ENCODE assay signal across 8 mouse cellular contexts in the genomic region with DNA sequence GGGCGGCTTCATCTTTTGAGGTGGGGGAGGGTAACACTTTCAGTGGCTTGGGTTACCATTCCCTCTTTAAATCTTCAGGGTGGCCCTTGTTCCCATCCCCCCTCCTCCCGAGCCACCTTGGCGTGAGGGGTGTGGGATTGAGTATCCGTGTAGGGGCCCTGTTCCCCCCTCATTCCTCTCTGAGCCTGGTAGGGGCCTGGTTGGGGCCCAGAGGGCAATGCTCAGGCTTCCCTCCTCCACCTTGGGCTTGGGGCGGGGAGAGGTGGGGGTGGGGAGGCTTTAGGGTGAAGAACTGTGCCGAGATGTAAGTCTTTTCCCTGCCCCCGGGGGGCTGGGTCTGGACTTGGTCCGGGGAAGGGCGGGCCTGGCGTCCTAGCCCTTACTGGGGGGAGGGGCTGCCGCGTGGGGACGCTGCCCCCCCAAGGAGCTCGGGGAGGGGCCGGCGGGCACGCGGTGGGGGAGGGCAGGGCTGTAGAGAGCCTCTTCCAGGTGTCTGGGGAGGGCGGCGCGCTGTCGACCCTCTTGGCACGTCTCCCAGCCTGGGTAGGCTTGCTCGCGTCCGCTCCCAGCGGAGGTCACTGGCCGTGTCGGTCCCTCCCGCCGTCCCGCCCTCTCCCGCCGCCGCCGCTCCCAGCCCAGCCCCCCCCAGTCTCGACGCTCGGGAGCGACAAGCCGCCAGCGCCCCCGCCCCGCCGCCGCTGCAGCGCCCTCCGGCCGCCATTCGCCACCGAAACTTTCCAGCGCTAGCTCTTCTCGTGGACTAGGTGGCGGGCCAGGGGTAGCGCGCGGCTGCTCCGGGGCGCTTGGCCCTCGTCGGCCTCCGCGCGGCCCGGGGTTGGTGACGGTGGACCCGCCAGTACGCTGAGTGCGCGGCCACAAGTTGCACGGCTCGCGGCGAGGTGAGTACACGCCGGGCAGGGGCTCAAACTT. TPM values are rescaled to one million over a fixed set of nuclear protein-coding genes. Genes with fewer than 3 reads are reported as not detected.
A peak's percentile ranks its signal among the peaks of the same experiment; 100 is the strongest.
DNase-seq lines count a peak whose midpoint lies in the region; ATAC-seq and TF ChIP-seq lines count a peak whose summit lies in the region.

Tbl1x (plus strand) TSS at position 643 of the 930 bp plus-strand sequence.

- H3K27me3 ChIP-seq in embryonic facial prominence, embryonic 10.5 days (replicated peaks; ENCODE audit: low read depth, poor library complexity, severe bottlenecking) = no peaks in the 10 kb centered on the region
- H3K27me3 ChIP-seq in kidney, adult 2 months (replicated peaks; ENCODE audit: control insufficient read depth, insufficient read depth, low read length) = no peaks in the 10 kb centered on the region
- H3K27me3 ChIP-seq in limb, embryonic 15.5 days = no peaks in the 10 kb centered on the region
- H3K27me3 ChIP-seq in midbrain, postnatal 0 days (ENCODE audit: insufficient read depth, low read length) = no peaks in the 10 kb centered on the region

- H3K4me1 ChIP-seq in embryonic facial prominence, embryonic 10.5 days = peaks cover 5% of the 10 kb centered on the region; the same call in 1 of the 2 replicates
- H3K4me1 ChIP-seq in kidney, adult 2 months (ENCODE audit: control insufficient read depth, insufficient read depth, low read length) = no peaks in the 10 kb centered on the region; the same call in 1 of the 2 replicates
- H3K4me1 ChIP-seq in limb, embryonic 15.5 days = peaks cover 13% of the 10 kb centered on the region
- no peaks in the 10 kb centered on the region for H3K4me1 ChIP-seq in midbrain, postnatal 0 days (ENCODE audit: insufficient read depth, low read length)

- no peak for TF ChIP-seq CTCF in kidney, adult 2 months (conservative IDR thresholded peaks at IDR 0.05; ENCODE audit: insufficient read depth, insufficient read length, low read depth, low read length)
- peak; percentile 26 for TF ChIP-seq CTCF in midbrain, postnatal 0 days (IDR thresholded peaks at IDR 0.05)

- peak within 1 kb of the TSS; percentile 50 for H3K4me2 ChIP-seq in limb, embryonic 15.5 days
- H3K4me2 ChIP-seq in midbrain, postnatal 0 days (ENCODE audit: low read depth, low read length, poor library complexity, severe bottlenecking) = peak within 1 kb of the TSS; percentile 62

- H3K4me3 ChIP-seq in embryonic facial prominence, embryonic 10.5 days = peak within 1 kb of the TSS; percentile 71
- H3K4me3 ChIP-seq in kidney, adult 2 months (ENCODE audit: insufficient read depth, low read depth, low read length) = peak within 1 kb of the TSS; percentile 94
- H3K4me3 ChIP-seq in limb, embryonic 15.5 days = peak within 1 kb of the TSS; percentile 61
- H3K4me3 ChIP-seq in midbrain, postnatal 0 days (ENCODE audit: low read depth, low read length) = peak within 1 kb of the TSS; percentile 63

- TF ChIP-seq POLR2A in kidney, adult 2 months (IDR thresholded peaks at IDR 0.05; ENCODE audit: low read depth, low read length) = no peak

- H3K27ac ChIP-seq in embryonic facial prominence, embryonic 10.5 days (replicated peaks) = peak within 1 kb of the TSS; percentile 96
- H3K27ac ChIP-seq in kidney, adult 2 months (ENCODE audit: insufficient read depth, low read depth, low read length) = peak within 1 kb of the TSS; percentile 96
- H3K27ac ChIP-seq in limb, embryonic 15.5 days = peak within 1 kb of the TSS; percentile 96
- peak within 1 kb of the TSS; percentile 89 for H3K27ac ChIP-seq in midbrain, postnatal 0 days (ENCODE audit: low read depth, low read length)

- peak; percentile 51 for DNase-seq in layer of hippocampus, adult 11-12 months (ENCODE audit: low spot score)
- no peak for DNase-seq in layer of hippocampus, adult 9-10 months (ENCODE audit: low spot score)
- DNase-seq in embryonic facial prominence, embryonic 10.5 days (ENCODE audit: low spot score) = peak; percentile 91
- DNase-seq in heart, adult 18-20 months = peak; percentile 75 to 84
- DNase-seq in kidney, adult 2 months = peak; percentile 84
- peak; percentile 75 for DNase-seq in midbrain, postnatal 0 days (ENCODE audit: low spot score)
- DNase-seq in spleen, postnatal 14 days (ENCODE audit: low spot score in 2 of 2) = peak; percentile 10 to 32

- peak within 1 kb of the TSS; percentile 71 for H3K9ac ChIP-seq in limb, embryonic 15.5 days
- H3K9ac ChIP-seq in midbrain, postnatal 0 days (replicated peaks; ENCODE audit: low read length, poor library complexity, severe bottlenecking) = peak within 1 kb of the TSS; percentile 74

- no peaks in the 10 kb centered on the region for H3K36me3 ChIP-seq in embryonic facial prominence, embryonic 10.5 days (replicated peaks)
- no peaks in the 10 kb centered on the region for H3K36me3 ChIP-seq in kidney, adult 2 months (ENCODE audit: control insufficient read depth, insufficient read depth, low read length)
- H3K36me3 ChIP-seq in limb, embryonic 15.5 days = no peaks in the 10 kb centered on the region
- H3K36me3 ChIP-seq in midbrain, postnatal 0 days (ENCODE audit: insufficient read depth, low read length) = no peaks in the 10 kb centered on the region

- H3K9me3 ChIP-seq in embryonic facial prominence, embryonic 10.5 days = peaks cover 12% of the 10 kb centered on the region; the same call in 1 of the 2 replicates
- no peaks in the 10 kb centered on the region for H3K9me3 ChIP-seq in limb, embryonic 15.5 days
- no peaks in the 10 kb centered on the region for H3K9me3 ChIP-seq in midbrain, postnatal 0 days (ENCODE audit: low read length)

- 21% methylated on average over 72 of the region's 76 CpGs for WGBS in embryonic facial prominence, embryonic 10.5 days
- 2% methylated on average over 55 of the region's 76 CpGs for WGBS in kidney, adult 2 months
- WGBS in limb, embryonic 15.5 days = 23% methylated on average over 53 of the region's 76 CpGs
- WGBS in midbrain, postnatal 0 days = 24% methylated on average over 20 of the region's 76 CpGs

- peak; percentile 75 for ATAC-seq in limb, embryonic 15.5 days (ENCODE audit: insufficient number of reproducible peaks, low FRiP score, low TSS enrichment, low read depth)
- peak; percentile 72 for ATAC-seq in midbrain, postnatal 0 days (ENCODE audit: low FRiP score)

RNA-seq across cellular contexts. Expression of gene Tbl1x, which starts in this region (rescaled TPM):
- 74.1 and 74.9 TPM in 2 replicates for polyA plus RNA-seq in embryonic facial prominence, embryonic 10.5 days (2016; fragmentation: Nextera tagmentation; extraction: Ambion mirVana)
- 10 to 100 TPM; 29.2 to 31.6 TPM for total RNA-seq in heart, adult 18-20 months (2021)
- 15.2 and 17.1 TPM in 2 replicates for polyA plus RNA-seq in kidney, adult 2 months (2012; rRNA removed)
- polyA plus RNA-seq in limb, embryonic 15.5 days (2015; fragmentation: Nextera tagmentation; extraction: Ambion mirVana) = 63.5 and 67.1 TPM in 2 replicates
- total RNA-seq in midbrain, postnatal 0 days (2014; rRNA removed) = 46.0 and 54.6 TPM in 2 replicates
- 31.6 and 33.4 TPM in 2 replicates for polyA plus RNA-seq in midbrain, postnatal 0 days (2015; fragmentation: Nextera tagmentation; extraction: Ambion mirVana)
